8 mouse cellular contexts compared by ENCODE assay signal in genomic region chr10:67996171-67996570, GRCm38 (mm10). TPM values are rescaled to one million over a fixed set of nuclear protein-coding genes. Genes with fewer than 3 reads are reported as not detected.
A peak's percentile ranks its signal among the peaks of the same experiment; 100 is the strongest.
DNase-seq lines count a peak whose midpoint lies in the region; ATAC-seq and TF ChIP-seq lines count a peak whose summit lies in the region.
"Had no signal": no experiment of that assay in that cellular context is flagged by ENCODE, and none has a peak within 500 bp of the region (broad histone marks: within the 10 kb centered on the region; RNA-seq: fewer than 3 reads in every experiment).

No protein-coding gene starts in this region.

- H3K9me3 ChIP-seq in kidney, embryonic 15.5 days (replicated peaks): no peaks in the 10 kb centered on the region
- H3K9me3 ChIP-seq in ES-E14 (ENCODE audit: control insufficient read depth, insufficient read depth, low read depth, low read length): no peaks in the 10 kb centered on the region
- no peaks in the 10 kb centered on the region for H3K9me3 ChIP-seq in lung, postnatal 0 days (ENCODE audit: low read length)

- DNase-seq in kidney, adult 9 months: peak; percentile 38
- peak; percentile 67 for DNase-seq in CD4-positive, CD25-positive, alpha-beta regulatory T cell, adult 2 months (ENCODE audit: low read depth, low spot score)
- DNase-seq in ES-E14 (ENCODE audit: low read depth, low spot score): peak; percentile 39
- peak; percentile 86 for DNase-seq in lung, postnatal 0 days (ENCODE audit: low spot score)
- no peak for DNase-seq in adrenal gland, postnatal 4 days (ENCODE audit: low spot score in 2 of 2)
- no peak for DNase-seq in ovary, adult 18-20 months (ENCODE audit: low spot score)

- no peak overlapping the region for H3K4me3 ChIP-seq in kidney, embryonic 15.5 days (replicated peaks)
- H3K4me3 ChIP-seq in ES-E14 (ENCODE audit: insufficient read depth in 1 of 2, low read depth in 1 of 2, low read length in 2 of 2, poor library complexity in 1 of 2, severe bottlenecking in 1 of 2): no peak overlapping the region
- H3K4me3 ChIP-seq in lung, postnatal 0 days (ENCODE audit: low read depth, low read length): no peak overlapping the region
- H3K4me3 ChIP-seq: embryonic facial prominence, embryonic 13.5 days had no signal

- no peak for TF ChIP-seq EP300 in lung, postnatal 0 days (IDR thresholded peaks at IDR 0.05)

- ATAC-seq in kidney, embryonic 15.5 days (replicated peaks; ENCODE audit: low FRiP score): no peak
- ATAC-seq in lung, postnatal 0 days: no peak

- no peaks in the 10 kb centered on the region for H3K27me3 ChIP-seq in kidney, embryonic 15.5 days
- H3K27me3 ChIP-seq in lung, postnatal 0 days (replicated peaks; ENCODE audit: insufficient read depth, low read length): no peaks in the 10 kb centered on the region
- H3K27me3 ChIP-seq: embryonic facial prominence, embryonic 13.5 days had no signal

- H3K9ac ChIP-seq in kidney, embryonic 15.5 days: no peak overlapping the region
- H3K9ac ChIP-seq in ES-E14 (ENCODE audit: insufficient read depth, low read depth, low read length, poor library complexity, severe bottlenecking): no peak overlapping the region
- H3K9ac ChIP-seq in lung, postnatal 0 days (replicated peaks; ENCODE audit: low read depth): no peak overlapping the region
- H3K9ac ChIP-seq: embryonic facial prominence, embryonic 13.5 days had no signal

- no peak overlapping the region for H3K4me2 ChIP-seq in kidney, embryonic 15.5 days
- no peak overlapping the region for H3K4me2 ChIP-seq in lung, postnatal 0 days (replicated peaks; ENCODE audit: low read depth, low read length)
- H3K4me2 ChIP-seq: embryonic facial prominence, embryonic 13.5 days had no signal

- peaks cover 11% of the 10 kb centered on the region for H3K36me3 ChIP-seq in kidney, embryonic 15.5 days
- peaks cover 2% of the 10 kb centered on the region; the same call in 1 of the 2 replicates for H3K36me3 ChIP-seq in ES-E14 (ENCODE audit: control insufficient read depth, insufficient read depth, low read length, poor library complexity, severe bottlenecking)
- H3K36me3 ChIP-seq in lung, postnatal 0 days (ENCODE audit: insufficient read depth, low read length): no peaks in the 10 kb centered on the region; the same call in 1 of the 2 replicates

- in situ Hi-C loops in ES-E14 (cut with MboI; ENCODE audit: low sequenced_read_pairs in 2 of 2, unreplicated experiment in 2 of 2): no loop called here

- H3K27ac ChIP-seq in kidney, embryonic 15.5 days: no peak overlapping the region
- no peak overlapping the region for H3K27ac ChIP-seq in ES-E14 (ENCODE audit: insufficient read depth, low read depth, low read length, poor library complexity, severe bottlenecking)
- H3K27ac ChIP-seq in lung, postnatal 0 days (ENCODE audit: low read length): no peak overlapping the region
- H3K27ac ChIP-seq: embryonic facial prominence, embryonic 13.5 days had no signal

- TF ChIP-seq CTCF in lung, postnatal 0 days (IDR thresholded peaks at IDR 0.05): peak; percentile 85

- peaks cover 11% of the 10 kb centered on the region for H3K4me1 ChIP-seq in kidney, embryonic 15.5 days
- 0 out of 4 replicates have a peak, but pooled peaks cover 0 to 1% of the 10 kb centered on the region in 2 experiments for H3K4me1 ChIP-seq in ES-E14 (ENCODE audit: control insufficient read depth in 2 of 2, insufficient read depth in 2 of 2, low read length in 2 of 2, poor library complexity in 1 of 2)
- 0 out of 2 replicates have a peak, but pooled peaks cover 4% of the 10 kb centered on the region for H3K4me1 ChIP-seq in lung, postnatal 0 days (ENCODE audit: insufficient read depth, low read depth, low read length)

- WGBS in kidney, embryonic 15.5 days: 2% methylated on average over 1 of the region's 1 CpGs
- 0% methylated on average over 1 of the region's 1 CpGs for WGBS in lung, postnatal 0 days

TF ChIP-seq in ES-E14, 5 proteins besides CTCF, POLR2A, EP300 and RAD21:
- TF ChIP-seq ZC3H11A (IDR thresholded peaks at IDR 0.05; ENCODE audit: borderline replicate concordance, low read depth, low read length) (no peak), CHD2 (IDR thresholded peaks at IDR 0.05; ENCODE audit: low read depth, low read length) (no peak), HCFC1 (IDR thresholded peaks at IDR 0.05; ENCODE audit: borderline replicate concordance, insufficient read depth, low read length) (no peak), MAFK (IDR thresholded peaks at IDR 0.05; ENCODE audit: insufficient read depth, low read depth, low read length) (no peak), ZNF384 (IDR thresholded peaks at IDR 0.05; ENCODE audit: low read depth, low read length) (no peak)

RNA-seq across cellular contexts. Expression of gene Rtkn2, which starts 16.8 kb away (rescaled TPM):
- polyA plus RNA-seq in kidney, embryonic 15.5 days (2015; fragmentation: Nextera tagmentation; extraction: Ambion mirVana): 9.3 and 11.5 TPM in 2 replicates
- total RNA-seq in ES-E14 (2012; rRNA removed): 6.0 and 7.4 TPM in 2 replicates
- 171 and 207 TPM in 2 replicates for polyA plus RNA-seq in lung, postnatal 0 days (2015; fragmentation: Nextera tagmentation; extraction: Ambion mirVana)
- 1 to 10 TPM; 2.0 to 2.6 TPM for total RNA-seq in adrenal gland, postnatal 4 days (2021)

Comparison
In these comparisons a context has a peak if more than half of its experiments do, and no peak if none do; other contexts are left out.
1. DNase-seq: peak in kidney, adult 9 months (single experiment), CD4-positive, CD25-positive, alpha-beta regulatory T cell, adult 2 months (single experiment), ES-E14 (single experiment) and lung, postnatal 0 days (single experiment); none in adrenal gland, postnatal 4 days (0 of 2) and ovary, adult 18-20 months (single experiment).